Mouse (Mus musculus) lung, postnatal 25 days (tissue): ENCODE results near the gene Mrps22.

Source experiments
- DNase-seq: peaks from one replicate; pipeline ENCODE4 v3.0.0; 2022; ENCODE audit warnings: low spot score

Gene Mrps22

DNA sequence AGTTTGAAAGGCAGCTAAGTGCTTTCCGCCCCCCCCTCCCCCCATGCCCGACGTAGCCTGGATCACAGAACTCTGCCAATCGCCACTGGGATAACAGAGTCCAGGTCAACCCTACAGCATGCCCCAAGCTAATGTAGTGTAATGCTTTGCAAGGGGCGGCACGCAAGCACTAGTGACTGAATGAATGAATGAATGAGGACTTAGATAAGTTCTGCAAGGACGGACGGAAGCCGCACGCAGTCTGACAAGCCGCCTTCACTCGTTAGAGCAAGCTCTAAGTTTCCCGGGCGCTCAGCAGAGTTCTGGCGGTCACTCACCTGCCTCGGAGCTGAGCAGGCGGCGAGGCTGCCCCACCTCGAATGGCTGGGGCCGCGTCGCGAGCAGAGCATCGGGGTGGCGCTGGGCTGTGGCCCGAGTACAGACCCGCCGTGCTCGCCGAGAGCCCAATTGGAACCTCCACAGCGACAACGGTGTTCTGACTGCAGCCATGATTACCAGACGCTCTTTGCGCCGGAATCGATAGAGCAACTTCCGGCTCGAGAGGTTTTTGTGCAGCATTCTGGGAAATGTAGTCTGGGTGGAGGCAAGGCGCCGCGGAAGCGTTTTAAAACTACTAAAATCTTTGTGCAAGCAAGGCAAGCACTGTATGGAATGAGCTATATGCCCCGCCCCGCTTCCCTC, at the start of gene Mrps22:
Gene Mrps22, minus strand, starts transcription at position 505 of the 681 bp plus-strand sequence.
- peak; percentile 90 for DNase-seq

DNA sequence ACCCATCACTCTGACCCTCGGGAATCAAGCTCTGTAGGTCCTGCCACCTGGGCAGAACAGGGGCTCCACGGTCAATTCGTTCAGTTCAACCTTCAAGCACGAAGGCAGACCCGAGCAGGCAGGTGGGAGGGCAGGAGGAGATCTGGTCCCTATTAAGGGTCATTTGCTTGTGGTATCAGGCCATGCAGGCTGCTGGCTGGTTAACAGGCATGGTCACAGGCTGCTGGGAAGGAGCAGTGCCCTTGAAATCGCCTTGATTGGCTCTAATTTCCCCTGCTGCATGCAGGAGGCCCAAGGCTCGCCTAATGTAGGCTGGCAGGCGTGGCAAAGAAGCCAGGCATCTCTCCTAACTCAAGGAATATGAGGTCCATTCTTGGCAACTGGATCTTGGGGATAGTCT, 49.1 kb upstream of the Mrps22 start:
- no peak for DNase-seq

DNA sequence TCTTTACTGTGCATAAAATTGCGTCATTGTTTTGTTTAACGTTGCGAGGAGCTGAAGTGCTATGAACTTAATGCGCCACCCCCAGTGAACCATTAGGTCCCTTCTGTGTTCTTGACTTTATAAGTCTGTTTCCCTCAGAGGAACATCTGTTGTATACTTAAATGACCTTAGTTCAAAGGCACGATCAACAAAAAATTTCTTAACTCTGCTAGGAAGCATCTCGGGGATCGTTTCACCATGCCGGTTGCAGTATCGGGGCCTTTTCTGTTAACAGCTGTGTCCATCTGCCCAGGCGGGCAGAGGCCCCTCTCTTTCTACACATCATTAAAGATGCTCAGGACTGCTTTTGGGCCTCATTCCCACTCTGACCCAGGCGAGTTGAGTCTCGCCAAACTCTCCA, 46.0 kb upstream of the Mrps22 start:
- peak; percentile 62 for DNase-seq

DNA sequence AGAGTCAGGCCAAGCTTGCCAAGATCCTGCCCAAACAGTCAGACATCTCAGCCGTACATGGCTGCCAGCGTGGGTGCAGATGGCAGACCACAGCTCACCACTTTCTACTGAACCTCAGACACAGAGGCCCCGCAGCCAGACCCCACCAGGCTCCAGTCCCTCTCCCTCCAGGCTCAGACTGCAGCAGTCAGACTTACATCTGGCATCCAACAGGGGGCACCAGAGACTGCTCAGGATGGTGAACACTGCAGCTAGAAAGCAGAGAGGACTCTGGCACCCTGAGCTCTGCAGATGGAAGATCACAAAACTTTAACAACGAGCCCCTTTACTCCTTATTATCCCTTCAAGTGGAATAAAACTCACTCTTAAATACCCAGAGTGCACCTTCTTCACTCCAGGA, 44.3 kb upstream of the Mrps22 start:
- DNase-seq: peak; percentile 65

DNA sequence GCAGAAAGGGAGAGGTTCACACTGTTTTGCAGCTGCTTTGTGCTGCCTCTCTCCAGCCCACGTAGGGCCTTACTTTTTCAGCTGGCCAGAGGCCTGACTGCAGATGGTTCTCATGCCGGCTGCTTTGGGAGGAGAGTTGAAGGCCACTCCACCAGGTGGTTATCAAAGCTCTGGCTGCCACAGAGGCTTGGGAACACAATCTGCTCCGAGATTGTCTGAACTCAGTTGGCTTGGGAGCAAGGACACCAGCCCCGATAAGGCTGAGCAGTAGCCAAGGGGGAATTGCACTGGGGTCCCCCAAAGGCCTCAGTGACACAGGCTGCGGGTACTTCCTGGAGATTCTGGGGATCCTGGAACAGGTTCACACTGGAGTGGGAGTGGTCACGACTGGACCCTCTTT, 40.7 kb upstream of the Mrps22 start:
- no peak for DNase-seq

DNA sequence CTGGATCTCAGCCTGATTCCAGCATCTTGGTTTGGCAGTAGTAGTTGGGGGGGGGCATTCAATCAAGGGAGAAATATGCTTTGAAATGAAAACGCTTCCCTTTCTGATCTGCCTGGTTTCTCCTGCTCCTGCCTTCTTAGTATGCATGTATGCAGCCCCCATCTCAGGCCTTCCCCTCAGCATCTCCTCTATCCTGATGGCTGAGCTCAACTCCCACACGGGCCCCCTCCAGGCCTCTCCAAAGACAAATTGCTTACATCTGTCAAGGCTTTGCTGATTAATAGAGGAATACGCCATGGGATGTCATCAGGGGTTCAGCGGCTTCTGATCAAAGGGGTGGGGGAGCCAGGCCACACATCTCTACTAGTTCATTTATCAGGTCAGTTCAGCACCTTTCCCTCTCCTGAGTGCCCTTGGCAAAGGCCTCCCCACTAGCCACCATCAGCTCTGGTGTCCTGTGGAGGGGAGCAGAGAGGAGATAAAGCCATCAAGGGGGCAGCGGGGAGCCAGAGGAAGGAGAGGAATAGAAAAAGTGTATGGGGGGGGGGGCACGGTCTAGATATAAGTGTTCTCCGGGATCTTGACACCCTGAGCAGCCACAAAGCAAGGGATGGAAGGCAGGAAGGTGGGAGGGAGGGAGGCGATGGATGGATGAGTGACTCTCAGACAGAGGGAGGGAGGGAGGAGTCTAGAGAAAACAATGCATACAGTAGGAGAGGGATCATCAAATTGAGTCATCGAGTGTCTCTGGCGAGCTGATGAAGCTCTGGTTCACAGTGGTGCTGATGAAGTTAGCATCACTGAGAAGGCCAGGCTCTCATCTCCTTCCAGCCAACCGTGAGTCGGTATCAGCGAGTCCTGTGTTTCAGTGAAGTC, 32.1 kb upstream of the Mrps22 start:
- DNase-seq: no peak

DNA sequence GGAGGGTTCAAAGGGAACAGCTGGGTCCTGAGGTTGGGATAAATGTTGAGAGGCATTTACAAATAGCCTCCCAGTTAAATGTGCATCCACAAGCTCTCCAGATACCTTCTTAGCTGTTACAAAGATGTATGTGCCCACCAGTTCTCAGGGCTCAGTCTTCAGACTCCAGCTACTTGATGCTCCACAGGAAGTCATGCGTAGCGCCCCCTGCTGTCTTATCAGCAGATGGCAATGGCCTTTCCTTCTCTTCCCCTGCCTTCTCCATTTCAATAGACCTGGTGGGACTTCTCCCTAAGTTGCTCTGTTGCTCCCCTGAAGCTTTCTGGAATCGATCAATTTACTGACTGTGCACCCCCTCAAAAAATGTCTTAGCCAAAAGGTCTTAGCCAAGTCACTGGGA, 27.0 kb upstream of the Mrps22 start:
- DNase-seq: no peak

DNA sequence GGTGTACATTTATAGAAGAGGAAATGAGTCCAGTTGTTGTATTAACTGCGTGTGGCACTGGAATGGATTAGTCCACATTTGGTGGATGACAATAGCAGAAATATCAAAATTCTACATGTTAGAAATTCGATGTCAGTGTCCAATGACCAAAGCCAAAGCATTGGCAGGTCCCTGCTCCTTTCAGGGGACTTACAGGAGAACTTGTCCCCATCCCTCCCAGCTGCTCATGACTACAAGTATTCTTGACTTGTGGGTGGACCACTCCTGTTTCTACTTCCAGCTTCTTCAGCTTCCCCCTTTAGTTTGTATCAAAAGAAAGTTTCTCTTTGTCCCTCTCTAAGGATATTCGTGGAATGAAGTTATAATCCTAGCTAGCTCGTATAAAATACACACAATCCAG, 3.4 kb upstream of the Mrps22 start:
- no peak for DNase-seq

DNA sequence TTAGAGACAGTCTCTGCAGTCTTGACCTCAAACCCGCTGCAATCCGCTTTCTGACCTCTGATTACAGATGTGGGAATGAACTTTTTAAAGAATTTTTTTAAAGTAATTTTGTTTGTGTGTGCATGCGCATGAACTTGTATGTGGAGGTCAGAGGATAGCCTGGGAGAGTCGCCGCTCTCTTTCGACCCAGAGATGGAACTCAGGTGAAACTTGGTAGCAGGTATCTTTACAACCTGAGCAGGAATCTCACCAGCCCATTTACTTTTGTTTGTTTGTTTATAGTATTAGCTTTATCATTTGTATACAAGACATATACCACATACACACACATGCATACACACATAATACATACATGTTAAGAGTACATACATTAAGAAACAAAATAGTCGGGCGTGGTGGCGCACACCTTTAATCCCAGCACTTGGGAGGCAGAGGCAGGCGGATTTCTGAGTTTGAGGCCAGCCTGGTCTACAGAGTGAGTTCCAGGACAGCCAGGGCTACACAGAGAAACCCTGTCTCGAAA, 438 bp upstream of the Mrps22 start:
- no peak for DNase-seq

DNA sequence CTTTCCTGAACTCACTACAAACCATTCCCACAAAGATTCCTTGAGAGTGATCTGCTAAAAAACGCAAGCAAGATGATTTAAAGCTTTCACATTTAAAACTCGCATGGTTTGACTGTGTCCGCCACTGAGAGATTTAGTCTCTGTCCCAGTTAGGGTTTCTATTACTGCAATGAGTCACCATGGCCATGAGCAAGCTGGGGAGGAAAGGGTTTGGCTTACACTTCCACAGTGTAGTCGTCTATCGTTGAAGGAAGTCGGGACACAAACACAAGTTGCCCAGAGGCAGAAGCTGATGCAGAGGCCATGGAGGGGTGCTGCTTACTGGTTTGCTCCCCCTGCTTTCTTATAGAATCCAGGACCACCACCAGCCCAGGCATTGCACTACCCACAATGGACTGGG, 1.4 kb downstream of the Mrps22 start:
- DNase-seq: no peak

DNA sequence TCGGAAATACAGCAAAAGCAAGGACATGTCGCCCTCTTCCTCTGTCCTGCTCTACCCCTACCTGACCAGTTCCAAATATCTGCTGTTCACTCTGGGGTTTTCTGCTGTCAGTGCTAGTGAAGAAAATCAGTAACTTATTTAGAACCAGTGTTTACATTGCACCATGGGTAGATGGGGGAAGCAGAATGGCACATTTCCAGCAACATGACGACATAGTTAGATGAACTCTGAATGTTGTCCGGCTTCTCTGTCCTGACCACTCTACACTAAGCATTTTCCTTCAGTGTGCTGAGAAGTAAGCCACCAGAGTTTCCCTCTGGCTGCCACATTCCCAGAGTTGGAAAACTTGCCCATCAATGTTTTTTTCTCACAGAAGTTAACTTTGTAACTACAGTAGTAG, 17.6 kb downstream of the Mrps22 start:
- no peak for DNase-seq

DNA sequence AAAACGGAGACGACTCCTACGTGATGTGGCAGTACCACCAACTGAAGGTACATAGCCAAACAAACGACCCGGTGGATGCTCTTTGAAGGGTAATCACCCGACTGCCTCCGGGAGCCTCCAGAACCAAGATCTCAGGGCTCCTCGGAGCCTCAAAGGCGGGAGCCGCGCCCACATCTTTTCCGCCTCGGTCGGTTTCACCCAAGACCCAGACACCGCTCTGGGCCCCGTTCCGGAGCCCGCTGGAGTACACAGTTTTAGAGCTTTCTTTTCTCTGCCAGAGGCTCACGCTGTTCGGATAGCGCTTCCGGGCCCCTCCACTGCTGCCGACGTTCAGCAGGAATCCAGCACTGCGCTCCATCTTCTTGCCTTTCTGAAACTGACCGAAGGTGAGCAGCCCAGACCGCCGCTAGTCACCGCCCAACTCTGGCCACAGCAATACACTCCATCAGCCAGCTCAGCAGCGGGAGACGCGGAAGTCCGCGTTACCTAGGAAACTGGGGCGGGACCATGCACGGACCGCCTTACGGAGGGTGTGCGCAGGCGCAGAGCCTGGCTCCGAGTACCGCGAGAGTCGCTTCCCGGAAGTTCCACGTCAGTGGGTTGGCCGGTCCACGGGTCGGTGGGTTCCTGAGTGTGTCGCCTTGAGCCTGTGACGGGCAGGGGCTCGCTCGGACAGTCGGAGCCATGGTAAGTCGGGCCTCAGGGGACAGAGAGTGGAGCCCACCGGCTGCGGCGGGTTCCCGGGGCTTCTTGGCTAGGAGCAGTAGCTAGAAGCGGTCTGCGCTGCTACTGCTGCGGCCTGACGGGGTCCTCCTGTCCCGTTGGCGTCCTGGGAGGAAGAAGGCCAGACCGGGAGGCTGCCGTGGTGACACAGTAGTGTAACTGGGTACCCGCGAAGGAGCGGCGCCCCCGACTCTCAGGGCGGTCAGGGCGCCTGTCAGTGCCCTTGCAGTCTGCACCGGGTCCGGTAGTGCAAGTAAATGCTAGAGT, 38.0 kb downstream of the Mrps22 start, which contains the start of gene Copb2:
Gene Copb2, plus strand, starts transcription at position 585 of the 990 bp plus-strand sequence.
- DNase-seq: peak; percentile 98

DNA sequence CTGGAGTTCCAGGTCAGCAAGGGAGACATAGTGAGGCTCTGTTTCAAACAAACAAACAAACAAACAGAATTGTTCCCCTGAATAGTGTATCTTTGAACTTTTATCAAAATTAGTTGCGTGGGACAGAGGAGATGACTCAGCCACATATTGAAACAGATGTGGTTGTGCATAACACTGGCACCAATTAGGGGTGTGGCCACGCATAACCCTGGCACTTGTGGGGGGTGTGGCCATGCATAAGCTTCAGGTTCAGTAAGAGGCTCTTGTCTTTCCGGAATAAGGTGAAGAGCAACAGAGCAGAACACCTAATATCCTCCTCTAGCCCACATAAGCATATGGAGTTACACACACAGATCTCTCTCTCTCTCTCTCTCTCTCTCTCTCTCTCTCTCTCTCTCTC, 57.4 kb downstream of the Mrps22 start:
- DNase-seq: no peak
